Mouse (Mus musculus) gastrocnemius, postnatal 14 days (tissue): Measurements from ENCODE around the gene Fgfr2. TPM values are rescaled to one million over a fixed set of nuclear protein-coding genes. Genes with fewer than 3 reads are reported as not detected.

Experiments used
- DNase-seq: peaks from one replicate; pipeline ENCODE4 v3.0.0; 2021; ENCODE audit warnings: mixed read lengths
- intact Hi-C: fragments of 180-260 bp; cut with DNase I; formaldehyde crosslinking; loops from one replicate; pipeline ENCODE4 v1.15.1; 2025; ENCODE audit warnings: low total_unique reads
- total RNA-seq, 2 experiments: library from RNA; stranded (reverse); gene quantifications; 2 replicates each; pipeline ENCODE4 v1.2.3; 2021

The Fgfr2 gene
- total RNA-seq, 2 experiments from 2014 or later = 1.2 to 1.8 TPM

GRCm38 (mm10) chr7:130793671-130794070 is 2329.5 kb downstream of the Fgfr2 start:
- intact Hi-C loops = no loop called here
- DNase-seq = no peak

- DNase-seq = no peak
- intact Hi-C loops = no loop called here
Measured at GRCm38 (mm10) chr7:130789456-130789855, 2333.7 kb downstream of the Fgfr2 start.

GRCm38 (mm10) chr7:130788950-130789349 is 2334.2 kb downstream of the Fgfr2 start:
- intact Hi-C loops = no loop called here
- DNase-seq = no peak

GRCm38 (mm10) chr7:130787537-130787936 is 2335.6 kb downstream of the Fgfr2 start:
- no peak for DNase-seq
- intact Hi-C loops = no loop called here

- intact Hi-C loops = no loop called here
- DNase-seq = no peak
Measured at GRCm38 (mm10) chr7:130786708-130787107, 2336.4 kb downstream of the Fgfr2 start.

GRCm38 (mm10) chr7:130785923-130786575 is 2337.1 kb downstream of the Fgfr2 start:
- intact Hi-C loops = no loop called here
- no peak for DNase-seq

GRCm38 (mm10) chr7:130782501-130783050 is 2340.6 kb downstream of the Fgfr2 start:
- intact Hi-C loops = loop anchor here (5.0 kb wide), 1 partner anchor 45 kb away; no protein-coding TSS in a partner anchor
- DNase-seq = no peak

- no peak for DNase-seq
- intact Hi-C loops = loop anchor here (5.0 kb wide), 1 partner anchor 46 kb away; no protein-coding TSS in a partner anchor
Measured at GRCm38 (mm10) chr7:130780866-130781419, 2342.2 kb downstream of the Fgfr2 start.

- intact Hi-C loops = loop anchor here (2.0 kb wide), 1 partner anchor 143 kb away; no protein-coding TSS in a partner anchor
- DNase-seq = no peak
Measured at GRCm38 (mm10) chr7:130773914-130774630, 2349.1 kb downstream of the Fgfr2 start, which contains the start of gene Btbd16. Gene Btbd16 (plus strand): TSS chr7:130774069.

GRCm38 (mm10) chr7:130773171-130773830 is 2349.8 kb downstream of the Fgfr2 start:
- intact Hi-C loops = loop anchor here (2.0 kb wide), 1 partner anchor 144 kb away; no protein-coding TSS in a partner anchor
- DNase-seq = peak; percentile 30

- DNase-seq = peak; percentile 74
- intact Hi-C loops = no loop called here
Measured at GRCm38 (mm10) chr7:130770707-130771106, 2352.4 kb downstream of the Fgfr2 start.

- DNase-seq = no peak
- intact Hi-C loops = no loop called here
Measured at GRCm38 (mm10) chr7:130768151-130768550, 2355.0 kb downstream of the Fgfr2 start.

- intact Hi-C loops = no loop called here
- DNase-seq = no peak
Measured at GRCm38 (mm10) chr7:130766411-130767170, 2356.6 kb downstream of the Fgfr2 start.

GRCm38 (mm10) chr7:130764160-130764559 is 2359.0 kb downstream of the Fgfr2 start:
- DNase-seq = no peak
- intact Hi-C loops = no loop called here

- DNase-seq = peak; percentile 51
- intact Hi-C loops = no loop called here
Measured at GRCm38 (mm10) chr7:130762071-130762897, 2360.9 kb downstream of the Fgfr2 start.

GRCm38 (mm10) chr7:130757326-130757865 is 2365.8 kb downstream of the Fgfr2 start:
- no peak for DNase-seq
- intact Hi-C loops = loop anchor here (10.0 kb wide), 1 partner anchor 83 kb away; no protein-coding TSS in a partner anchor

- DNase-seq = no peak
- intact Hi-C loops = loop anchor here (10.0 kb wide), 1 partner anchor 82 kb away; no protein-coding TSS in a partner anchor
Measured at GRCm38 (mm10) chr7:130756343-130756835, 2366.8 kb downstream of the Fgfr2 start.
